Mouse (Mus musculus) E14TG2a.4 (cell line): ENCODE measurements around the gene Eid2b.

ENCODE experiments used
- H3K27me3 ChIP-seq: 2 replicates; pipeline ENCODE4 v1.6.1; 2014; ENCODE audit warnings: low read length, control low read depth; ENCODE audit not compliant: insufficient read depth
- H3K36me3 ChIP-seq: 2 replicates; pipeline ENCODE4 v1.6.1; 2014; ENCODE audit warnings: low read length, control low read depth; ENCODE audit not compliant: insufficient read depth
- H3K4me1 ChIP-seq: replicated peaks from 2 replicates; pipeline ENCODE4 v1.6.1; 2014; ENCODE audit warnings: low read depth, low read length, control low read depth
- H3K4me3 ChIP-seq: replicated peaks from 2 replicates; pipeline ENCODE4 v1.5.1; 2014; ENCODE audit warnings: mild to moderate bottlenecking, low read length
- H3K9me3 ChIP-seq: 2 replicates; pipeline ENCODE4 v1.6.1; 2014; ENCODE audit warnings: low read length, control low read depth
- CTCF ChIP-seq: conservative IDR thresholded peaks from 2 replicates; pipeline ENCODE4 v1.5.1; 2014; ENCODE audit warnings: low read length
- NANOG ChIP-seq: IDR thresholded peaks from 2 replicates; pipeline ENCODE4 v1.6.1; 2014; ENCODE audit warnings: borderline replicate concordance, low read length, mixed read lengths
- POU5F1 ChIP-seq: IDR thresholded peaks from 2 replicates; pipeline ENCODE4 v1.6.1; 2014; ENCODE audit warnings: low read length, borderline replicate concordance

The Eid2b gene

GRCm38 (mm10) chr7:28267129-28268041 is 10.2 kb upstream of the Eid2b start, which contains the start of gene Eid2:
TSS of gene Eid2 (plus strand) at chr7:28267881.
- peaks cover 28% of the 10 kb centered on the region for H3K4me1 ChIP-seq
- TF ChIP-seq POU5F1 (no peak), NANOG (no peak), CTCF (peak; percentile 73)
- H3K27me3 ChIP-seq, result peaks cover 4% of the 10 kb centered on the region

GRCm38 (mm10) chr7:28268042-28268531 is 9.5 kb upstream of the Eid2b start:
- TF ChIP-seq POU5F1, result no peak
- no peak for TF ChIP-seq NANOG
- TF ChIP-seq CTCF, result no peak

More at GRCm38 (mm10) chr7:28267129-28268041, 10.2 kb upstream of the Eid2b start, which contains the start of gene Eid2:
- peak within 1 kb of the TSS; percentile 89 for H3K4me3 ChIP-seq
- H3K9me3 ChIP-seq, result peaks cover 6% of the 10 kb centered on the region
- peaks cover 9% of the 10 kb centered on the region for H3K36me3 ChIP-seq

GRCm38 (mm10) chr7:28268576-28268975 is 9.0 kb upstream of the Eid2b start:
- H3K4me1 ChIP-seq, result peaks cover 17% of the 10 kb centered on the region
- H3K27me3 ChIP-seq, result peaks cover 4% of the 10 kb centered on the region
- H3K4me3 ChIP-seq, result peak overlapping the region; percentile 89
- H3K36me3 ChIP-seq, result peaks cover 18% of the 10 kb centered on the region
- TF ChIP-seq CTCF (no peak), NANOG (no peak), POU5F1 (no peak)
- peaks cover 6% of the 10 kb centered on the region for H3K9me3 ChIP-seq

More at GRCm38 (mm10) chr7:28268042-28268531, 9.5 kb upstream of the Eid2b start:
- Histone ChIP-seq H3K9me3 (peaks cover 6% of the 10 kb centered on the region), H3K27me3 (peaks cover 4% of the 10 kb centered on the region), H3K4me1 (peaks cover 21% of the 10 kb centered on the region), H3K36me3 (peaks cover 15% of the 10 kb centered on the region), H3K4me3 (peak overlapping the region; percentile 89)

GRCm38 (mm10) chr7:28269355-28269754 is 8.2 kb upstream of the Eid2b start:
- H3K9me3 ChIP-seq, result peaks cover 6% of the 10 kb centered on the region
- no peak for TF ChIP-seq POU5F1
- peak; percentile 94 for TF ChIP-seq CTCF
- no peak for TF ChIP-seq NANOG
- peak overlapping the region; percentile 89 for H3K4me3 ChIP-seq
- H3K4me1 ChIP-seq, result peaks cover 16% of the 10 kb centered on the region
- peaks cover 18% of the 10 kb centered on the region for H3K36me3 ChIP-seq
- H3K27me3 ChIP-seq, result peaks cover 4% of the 10 kb centered on the region; the same call in 1 of the 2 replicates

- Histone ChIP-seq H3K27me3 (no peaks in the 10 kb centered on the region), H3K4me1 (peaks cover 22% of the 10 kb centered on the region), H3K4me3 (no peak overlapping the region), H3K9me3 (peaks cover 6% of the 10 kb centered on the region), H3K36me3 (peaks cover 18% of the 10 kb centered on the region)
- peak; percentile 83 for TF ChIP-seq CTCF
- no peak for TF ChIP-seq POU5F1
Measured at GRCm38 (mm10) chr7:28271761-28272160, 5.8 kb upstream of the Eid2b start.

- Histone ChIP-seq H3K9me3 (no peaks in the 10 kb centered on the region), H3K36me3 (peaks cover 15% of the 10 kb centered on the region), H3K27me3 (0 out of 2 replicates have a peak, but pooled peaks cover 6% of the 10 kb centered on the region), H3K4me3 (peak overlapping the region; percentile 91; the same call in 1 of the 2 replicates), H3K4me1 (peaks cover 25% of the 10 kb centered on the region)
- TF ChIP-seq CTCF (no peak), NANOG (no peak), POU5F1 (no peak)
Measured at GRCm38 (mm10) chr7:28277237-28277614, 313 bp upstream of the Eid2b start.

- no peak for TF ChIP-seq CTCF
- no peak for TF ChIP-seq POU5F1
- TF ChIP-seq NANOG, result no peak
- Histone ChIP-seq H3K36me3 (0 out of 2 replicates have a peak, but pooled peaks cover 5% of the 10 kb centered on the region), H3K27me3 (0 out of 2 replicates have a peak, but pooled peaks cover 6% of the 10 kb centered on the region), H3K4me1 (peaks cover 25% of the 10 kb centered on the region), H3K4me3 (peak overlapping the region; percentile 91), H3K9me3 (no peaks in the 10 kb centered on the region)
Measured at GRCm38 (mm10) chr7:28278279-28278652, 727 bp downstream of the Eid2b start.

- Histone ChIP-seq H3K27me3 (peaks cover 15% of the 10 kb centered on the region), H3K9me3 (no peaks in the 10 kb centered on the region), H3K36me3 (0 out of 2 replicates have a peak, but pooled peaks cover 3% of the 10 kb centered on the region), H3K4me3 (no peak overlapping the region), H3K4me1 (peaks cover 25% of the 10 kb centered on the region)
- TF ChIP-seq CTCF (no peak), POU5F1 (no peak), NANOG (no peak)
Measured at GRCm38 (mm10) chr7:28280630-28281029, 3.1 kb downstream of the Eid2b start.
